Mouse (Mus musculus) small intestine, adult 2 months (tissue): ENCODE measurements around the gene Reep1.

Experiments
- CTCF ChIP-seq: fragments of 200-500 bp; IDR thresholded peaks from 2 replicates; pipeline ENCODE4 v1.5.1; 2012; ENCODE audit warnings: low read depth, mild to moderate bottlenecking, control low read depth, inconsistent platforms, low read length, moderate library complexity, mixed read lengths; ENCODE audit not compliant: insufficient replicate concordance, insufficient read length; ENCODE audit errors: extremely low read depth
- POLR2A ChIP-seq: fragments of 200-500 bp; IDR thresholded peaks from 2 replicates; pipeline ENCODE4 v1.6.1; 2012; ENCODE audit warnings: low read depth, mild to moderate bottlenecking, control low read depth, inconsistent platforms, low read length, moderate library complexity

- no peak for TF ChIP-seq POLR2A
- TF ChIP-seq CTCF = no peak
These were observed 49.1 kb upstream of the Reep1 start for GRCm38 (mm10) chr6:71658290-71658689.
